Mouse (Mus musculus): ENCODE measurements around the gene Syvn1.
A peak's percentile ranks its signal among the peaks of the same experiment; 100 is the strongest.
"Not testable (repeated sequence)": the region's sequence is repeated elsewhere in the genome, so short reads cannot be mapped to it uniquely, and the experiment has no call there.

Syvn1 gene

DNA sequence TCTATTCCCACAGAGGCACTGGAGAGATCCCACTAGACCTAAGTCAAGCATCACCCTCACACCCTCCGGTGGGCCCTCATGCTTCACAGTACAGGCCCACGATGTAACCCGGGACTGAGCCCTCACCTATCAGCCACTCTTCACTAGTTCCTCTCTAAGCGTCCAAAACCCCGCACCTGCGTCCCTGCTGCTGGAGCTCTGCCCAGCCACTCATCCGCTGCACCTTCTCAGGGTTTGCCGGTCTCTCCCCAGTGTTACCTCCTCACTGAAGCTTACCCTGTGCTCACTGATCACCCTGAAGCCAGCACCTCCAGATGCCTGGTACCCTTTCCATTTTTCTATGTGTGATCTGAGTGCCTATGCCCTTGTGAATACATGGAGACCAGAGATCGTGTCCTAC, 4.1 kb upstream of the Syvn1 start:
- DNase-seq (ENCODE audit: low spot score): no peak

DNA sequence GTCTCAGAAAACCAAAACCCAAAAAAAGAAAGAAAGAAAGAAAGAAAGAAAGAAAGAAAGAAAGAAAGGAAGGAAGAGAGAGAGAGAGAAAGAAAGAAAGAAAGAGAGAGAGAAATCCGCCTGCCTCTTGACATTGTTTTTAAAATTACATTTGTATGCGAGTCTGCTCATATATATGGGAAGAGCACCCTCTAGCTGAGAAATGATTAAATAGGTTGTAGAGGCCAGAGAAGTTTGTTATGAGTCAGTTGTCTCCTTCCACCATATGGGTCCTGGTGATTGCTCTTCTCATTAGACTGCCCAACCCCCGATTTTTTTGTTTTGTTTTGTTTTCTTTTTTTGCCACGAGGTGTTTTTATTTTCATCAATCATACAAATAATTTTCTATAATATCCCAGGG, 2.3 kb upstream of the Syvn1 start:
- DNase-seq (ENCODE audit: low spot score): not testable (repeated sequence)

DNA sequence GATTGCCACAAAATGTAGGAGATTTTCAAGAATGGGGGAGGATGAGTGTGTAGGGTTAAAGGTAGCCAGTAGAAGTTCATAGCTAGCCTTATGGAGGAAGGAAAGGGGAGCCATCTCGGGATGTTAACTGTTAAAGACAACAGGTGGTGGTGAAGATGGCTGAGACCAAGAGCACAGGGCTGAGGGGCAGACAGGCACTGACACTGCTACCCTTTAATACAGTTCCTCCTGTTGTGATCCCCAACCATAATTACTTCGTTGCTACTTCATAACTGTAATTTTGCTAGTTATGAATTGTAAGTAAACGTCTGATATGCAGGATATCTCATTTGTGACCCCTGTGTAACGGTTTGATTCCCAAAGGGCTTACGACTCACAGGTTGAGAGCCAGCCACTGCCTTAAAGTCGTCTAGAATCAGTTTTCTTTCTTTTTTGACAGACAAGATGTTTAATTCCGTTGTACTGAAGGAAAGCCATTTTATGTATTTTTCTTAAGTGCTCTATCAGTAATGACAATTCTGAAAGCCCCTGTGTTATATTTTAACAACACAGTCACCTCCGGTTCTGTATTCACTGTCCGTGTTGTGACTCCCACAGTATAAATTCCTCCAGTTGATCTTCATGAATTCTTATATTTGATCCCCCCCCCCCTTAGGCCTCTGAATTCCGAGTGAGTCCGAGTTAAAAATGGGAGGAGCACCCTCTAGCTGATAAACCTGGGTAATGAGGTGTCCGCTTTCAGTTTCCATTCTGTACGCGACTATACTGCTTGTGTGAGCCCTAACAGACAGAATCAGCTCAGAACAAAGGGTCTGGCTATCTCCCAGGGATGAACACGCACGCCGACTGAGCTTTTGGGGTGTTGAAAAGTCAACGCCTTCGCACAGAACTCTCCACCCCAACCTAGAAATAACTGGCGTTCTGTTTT, 746 bp upstream of the Syvn1 start:
- DNase-seq (ENCODE audit: low spot score): no peak

DNA sequence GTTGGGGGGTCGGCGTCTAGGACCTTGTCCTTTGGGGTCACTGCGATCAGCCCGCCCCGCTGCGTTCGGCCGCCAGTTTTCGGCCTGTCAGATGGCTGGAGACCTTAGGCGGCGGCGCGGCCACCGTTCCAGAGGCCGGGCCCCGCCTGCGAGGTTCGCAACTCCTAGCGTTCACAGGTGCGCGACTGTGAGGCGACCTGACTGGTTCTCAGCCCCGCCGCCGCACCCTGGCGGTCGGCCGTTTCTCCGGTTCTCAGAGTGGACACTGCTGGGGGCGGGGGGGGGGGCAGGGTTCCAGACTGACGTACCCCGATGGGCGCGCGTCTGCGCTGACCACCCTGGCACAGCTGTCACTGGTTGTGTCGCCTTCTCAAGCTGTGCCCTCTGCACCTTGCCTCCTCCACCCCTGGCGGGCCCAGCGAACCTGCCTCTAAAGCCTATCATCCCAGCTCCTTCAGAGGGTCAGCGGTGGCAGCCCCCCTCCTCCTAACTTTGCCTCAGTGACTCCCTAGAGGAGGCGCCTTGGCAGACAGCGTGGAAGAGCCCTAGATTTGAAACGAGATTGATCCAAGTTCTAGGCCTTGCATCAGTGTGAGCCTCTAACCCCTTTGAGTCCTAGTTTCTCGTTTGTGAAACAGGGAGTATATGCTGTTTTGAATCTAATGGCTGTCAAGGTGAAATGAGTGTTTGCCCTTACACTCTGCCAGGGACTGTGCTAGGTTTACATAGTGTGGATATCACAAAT, 950 bp downstream of the Syvn1 start:
- no peak for DNase-seq (ENCODE audit: low spot score)

DNA sequence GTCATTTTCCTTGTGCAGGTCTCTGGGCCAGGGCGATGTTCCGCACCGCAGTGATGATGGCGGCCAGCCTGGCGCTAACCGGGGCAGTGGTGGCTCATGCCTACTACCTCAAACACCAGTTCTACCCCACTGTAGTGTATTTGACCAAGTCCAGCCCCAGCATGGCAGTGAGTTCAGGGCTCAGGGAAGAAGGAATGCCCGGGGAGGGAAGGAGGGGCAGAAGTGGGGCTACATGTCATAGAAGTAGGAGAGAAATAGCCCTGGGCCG, 1.5 kb downstream of the Syvn1 start:
- DNase-seq (ENCODE audit: low spot score): no peak

DNA sequence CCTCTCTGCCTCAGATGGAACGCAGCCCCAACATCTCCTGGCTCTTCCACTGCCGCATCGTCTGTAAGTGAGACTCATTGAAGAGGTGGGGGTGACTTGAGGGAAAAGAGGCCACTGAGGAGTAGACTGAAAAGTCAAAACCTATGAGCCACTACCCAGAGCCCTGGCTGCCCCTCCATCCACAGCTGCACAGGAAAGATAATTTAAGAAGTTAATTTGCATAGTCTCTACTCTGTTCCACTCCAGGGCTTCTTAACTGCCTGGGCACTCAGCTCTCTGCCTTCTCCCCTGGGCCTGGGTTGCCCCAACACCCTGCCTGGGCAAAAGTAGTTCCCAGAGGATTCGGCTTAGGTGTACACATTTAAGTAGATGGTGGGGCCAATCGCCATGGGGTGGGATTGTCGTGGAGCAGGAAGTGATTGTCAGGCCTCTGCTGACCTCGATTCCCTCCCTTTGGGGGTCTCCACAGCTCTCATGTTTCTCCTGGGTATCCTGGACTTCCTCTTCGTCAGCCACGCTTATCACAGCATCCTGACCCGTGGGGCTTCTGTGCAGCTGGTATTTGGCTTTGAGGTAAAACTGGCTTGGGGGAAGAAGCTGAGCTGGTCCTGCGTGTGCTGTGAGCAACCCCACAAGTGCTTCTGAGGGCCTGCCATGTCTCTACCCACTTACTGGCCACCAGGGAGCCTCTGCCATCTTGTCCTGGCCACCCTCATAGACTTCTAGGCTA, 2.5 kb downstream of the Syvn1 start:
- DNase-seq (ENCODE audit: low spot score): no peak

DNA sequence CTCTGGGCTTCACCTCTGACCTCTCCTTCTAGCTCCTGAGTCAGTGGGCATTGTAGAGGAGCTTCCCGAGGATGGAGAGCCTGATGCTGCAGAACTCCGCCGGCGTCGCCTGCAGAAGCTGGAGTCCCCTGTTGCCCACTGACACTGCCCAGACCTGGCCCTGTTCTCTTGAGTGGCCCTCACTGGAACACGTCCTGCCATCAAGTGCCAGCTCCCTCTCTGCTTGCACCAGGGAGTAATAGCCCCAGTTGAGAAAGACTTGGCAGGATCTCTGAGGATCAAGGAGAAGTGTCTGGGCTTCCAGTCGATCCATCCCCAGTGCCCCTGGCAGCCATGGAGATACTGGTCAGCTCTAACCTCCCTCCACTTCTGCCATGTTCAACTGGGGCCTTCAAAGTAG, 6.1 kb downstream of the Syvn1 start:
- no peak for DNase-seq (ENCODE audit: low spot score)

DNA sequence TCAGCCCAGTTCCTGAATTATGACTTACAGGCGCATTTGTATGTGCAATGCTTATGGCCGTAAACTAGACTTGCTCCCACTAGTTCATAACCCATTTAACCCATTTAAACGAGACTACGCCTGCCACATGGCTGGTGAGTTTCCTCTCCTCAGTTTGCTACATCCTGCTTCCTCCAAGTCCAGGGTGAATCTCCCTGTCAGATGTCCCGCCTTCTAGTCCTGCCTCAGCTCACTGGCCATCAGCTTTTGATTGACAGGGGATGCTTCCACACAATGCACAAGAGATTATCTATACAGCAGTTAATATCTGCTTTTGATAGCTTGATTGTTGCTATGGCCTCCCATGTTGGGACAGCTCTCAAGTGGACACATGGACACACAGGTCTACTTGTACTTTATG, 7.9 kb downstream of the Syvn1 start:
- no peak for DNase-seq (ENCODE audit: low spot score)

DNA sequence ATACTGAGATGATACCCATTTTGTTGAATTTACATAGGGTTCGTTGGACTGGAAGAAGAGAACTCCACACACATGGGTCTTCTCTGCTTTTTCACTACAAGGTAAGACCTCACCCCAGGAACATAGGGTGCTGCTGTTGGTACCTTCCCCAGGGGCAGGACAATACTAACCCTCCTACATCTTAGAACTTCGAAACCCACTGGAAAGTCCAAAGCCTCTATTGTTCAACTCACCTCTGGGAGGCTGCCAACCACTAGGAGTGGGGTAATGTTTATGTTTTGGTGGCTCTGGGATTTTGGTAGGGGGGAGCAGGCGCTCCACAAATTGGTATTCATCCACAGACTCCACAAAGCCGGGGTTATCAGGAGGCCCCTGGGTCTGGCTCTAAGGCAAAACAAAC, 10.3 kb downstream of the Syvn1 start:
- no peak for DNase-seq (ENCODE audit: low spot score)

DNA sequence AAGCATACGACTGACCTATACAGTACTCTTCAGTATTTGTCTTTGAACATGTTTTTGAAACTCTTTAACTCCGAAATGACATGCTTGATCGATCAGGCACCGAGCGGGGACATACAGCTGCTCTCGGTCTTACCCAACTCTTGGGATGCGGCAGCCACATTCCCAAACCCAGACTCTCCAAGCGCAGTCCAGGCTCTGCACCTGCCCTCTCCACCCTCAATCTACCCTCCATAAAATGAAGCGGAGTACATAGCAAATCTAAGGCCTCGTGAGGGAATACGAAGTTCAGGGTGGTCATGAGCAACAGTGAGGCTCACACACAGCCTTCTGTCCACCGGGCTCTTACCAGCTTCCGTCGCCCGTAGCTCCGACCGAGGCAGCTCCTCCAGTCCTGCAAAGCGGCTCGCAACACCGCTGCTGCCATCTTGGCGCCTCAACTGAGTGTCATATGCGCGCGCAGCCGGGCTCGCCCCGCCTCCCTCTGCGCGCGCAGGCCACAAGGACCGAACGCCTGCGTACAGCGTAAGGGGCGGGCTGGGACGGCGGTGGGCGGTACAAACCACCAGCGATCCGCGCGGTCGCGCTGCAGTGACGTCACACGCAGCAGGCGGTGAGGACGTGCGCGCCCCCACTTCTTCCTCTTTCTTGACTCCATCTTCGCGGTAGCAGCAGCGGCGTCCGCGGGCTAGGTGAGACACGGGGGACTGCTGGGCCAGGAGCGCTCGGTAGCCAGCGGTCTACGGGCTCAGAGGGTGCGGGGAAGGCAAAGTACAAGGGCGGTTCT, 11.1 kb downstream of the Syvn1 start, which contains the start of the genes Mrpl49 and Fau:
Mrpl49 (minus strand) TSS at position 473 of the 784 bp plus-strand sequence.
Fau (plus strand) TSS at position 532 of the 784 bp plus-strand sequence.
- DNase-seq (ENCODE audit: low spot score): peak; percentile 93

DNA sequence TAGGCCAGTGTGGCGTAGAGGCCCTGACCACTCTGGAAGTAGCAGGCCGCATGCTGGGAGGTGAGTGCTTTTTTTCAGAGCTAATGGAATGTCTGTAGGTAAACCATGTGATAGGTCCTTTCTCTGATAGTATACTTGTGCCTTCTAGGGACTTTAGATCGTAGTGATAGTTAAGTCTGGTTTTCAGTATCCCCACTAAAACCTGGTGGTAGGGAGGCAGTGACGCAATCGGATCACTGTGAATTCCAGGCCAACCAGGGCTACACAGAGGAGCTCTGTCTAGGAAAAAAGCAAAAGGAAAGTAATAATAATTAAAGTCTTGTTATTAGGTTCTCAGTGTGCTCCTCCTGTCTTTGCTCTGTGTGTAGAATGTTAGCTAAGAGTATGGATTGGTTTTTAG, 12.1 kb downstream of the Syvn1 start:
- DNase-seq (ENCODE audit: low spot score): no peak

DNA sequence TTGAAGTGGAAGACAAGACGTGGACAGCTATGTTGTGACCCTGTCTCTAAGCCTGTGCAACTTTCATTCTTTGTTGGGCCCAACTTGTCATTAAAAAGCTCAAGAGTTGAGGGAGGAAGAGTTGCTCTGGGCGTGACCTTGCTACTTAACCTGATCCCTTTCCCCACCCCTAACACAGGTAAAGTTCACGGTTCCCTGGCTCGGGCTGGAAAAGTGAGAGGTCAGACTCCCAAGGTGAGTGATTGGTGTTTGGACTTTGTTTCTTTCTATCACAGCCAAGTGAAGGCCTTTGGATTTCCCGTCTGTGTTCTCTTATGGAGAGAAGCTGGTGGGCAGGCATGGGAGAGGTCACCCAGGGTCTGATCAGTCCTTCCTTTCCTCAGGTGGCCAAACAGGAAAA, 12.6 kb downstream of the Syvn1 start:
- DNase-seq (ENCODE audit: low spot score): no peak

DNA sequence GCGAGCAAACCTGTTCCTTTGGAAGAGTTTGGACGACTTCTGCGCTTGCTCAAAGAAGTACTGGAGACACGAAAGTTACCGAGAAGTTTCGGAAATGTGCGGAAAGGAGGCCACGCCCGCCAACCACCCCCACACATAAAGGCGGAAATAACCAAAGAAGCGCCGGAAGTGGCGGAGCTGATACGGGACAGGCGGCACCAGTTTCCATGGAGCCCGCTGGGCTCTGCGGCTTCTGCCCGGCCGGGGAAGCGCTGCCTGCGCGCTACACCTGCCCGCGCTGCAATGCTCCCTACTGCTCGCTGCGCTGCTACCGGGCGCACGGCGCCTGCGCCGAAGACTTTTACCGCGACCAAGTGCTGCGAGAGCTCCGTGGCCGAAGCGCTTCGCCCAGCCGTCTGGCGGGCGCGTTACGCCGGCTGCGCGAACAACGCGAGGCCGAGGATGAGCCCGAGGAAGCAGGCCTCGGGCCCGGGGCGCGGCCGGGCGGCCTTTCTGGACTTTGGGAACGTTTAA, 14.7 kb downstream of the Syvn1 start, which contains the start of gene Znhit2:
Znhit2 (plus strand) TSS at position 172 of the 513 bp plus-strand sequence.
- peak; percentile 62 for DNase-seq (ENCODE audit: low spot score)

DNA sequence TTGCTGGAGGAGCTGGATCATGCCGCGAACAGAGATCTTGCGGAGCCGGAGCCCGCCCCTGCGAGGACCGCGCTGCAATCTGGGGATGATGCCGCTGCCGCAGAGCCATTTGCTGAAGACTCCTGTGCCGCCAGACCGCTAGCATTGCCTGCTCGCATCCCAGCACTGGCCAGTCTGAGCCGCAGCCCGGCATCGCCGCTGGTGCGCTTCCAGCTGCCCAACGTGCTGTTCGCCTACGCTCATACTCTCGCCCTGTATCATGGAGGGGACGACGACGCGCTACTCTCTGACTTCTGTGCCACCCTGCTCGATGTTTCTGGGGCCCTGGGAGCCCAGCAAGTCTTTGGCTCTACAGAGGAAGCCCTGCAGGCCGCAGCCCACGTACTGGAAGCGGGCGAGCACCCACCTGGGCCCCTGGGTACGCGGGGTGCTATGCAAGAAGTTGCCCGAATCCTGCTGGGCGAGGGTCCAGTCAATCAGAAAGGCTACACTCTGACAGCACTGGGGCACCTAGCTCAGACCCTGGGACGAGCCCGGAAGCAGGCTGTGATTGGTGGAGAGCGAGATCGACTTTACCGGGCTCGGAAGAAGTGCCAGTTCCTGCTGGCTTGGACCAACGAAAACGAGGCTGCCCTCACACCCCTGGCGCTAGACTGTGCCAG, 15.4 kb downstream of the Syvn1 start:
- no peak for DNase-seq (ENCODE audit: low spot score)

DNA sequence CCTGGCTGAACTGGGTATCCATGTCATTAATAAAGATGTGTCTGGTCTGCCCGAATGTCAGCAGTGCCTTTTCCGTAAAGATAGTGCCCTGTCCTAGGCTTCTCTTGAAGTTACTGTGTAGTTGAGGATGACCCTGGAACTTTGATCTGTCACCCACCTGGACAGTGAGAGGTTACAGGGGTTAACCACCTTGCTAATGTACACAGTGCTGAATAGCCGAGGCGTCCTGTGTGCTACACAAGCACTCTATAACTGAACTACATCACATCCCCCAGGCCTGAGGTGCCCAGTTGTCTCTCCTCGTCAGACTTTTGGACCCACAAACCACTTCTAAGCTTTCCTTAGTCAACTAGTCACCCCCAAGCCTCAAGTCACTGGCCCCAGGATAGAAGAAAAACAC, 16.0 kb downstream of the Syvn1 start:
- DNase-seq (ENCODE audit: low spot score): no peak

DNA sequence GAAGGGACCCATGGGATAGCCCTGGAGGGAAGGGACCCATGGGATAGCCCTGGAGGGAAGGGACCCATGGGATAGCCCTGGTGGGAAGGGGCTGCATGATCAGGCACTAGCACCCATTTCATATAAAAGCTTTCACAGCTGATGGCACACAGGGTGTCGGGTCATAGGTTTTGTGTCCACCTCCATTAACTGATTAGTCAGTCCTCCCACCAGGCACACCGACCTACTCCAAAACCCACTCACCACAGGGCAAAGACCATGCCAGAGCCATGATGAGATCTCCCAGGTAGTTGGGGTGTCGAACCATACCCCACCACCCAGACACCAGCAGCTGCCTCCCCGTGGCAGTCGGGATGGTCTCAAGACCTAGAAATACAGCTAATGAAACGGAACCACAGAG, 16.7 kb downstream of the Syvn1 start:
- no peak for DNase-seq (ENCODE audit: low spot score)

DNA sequence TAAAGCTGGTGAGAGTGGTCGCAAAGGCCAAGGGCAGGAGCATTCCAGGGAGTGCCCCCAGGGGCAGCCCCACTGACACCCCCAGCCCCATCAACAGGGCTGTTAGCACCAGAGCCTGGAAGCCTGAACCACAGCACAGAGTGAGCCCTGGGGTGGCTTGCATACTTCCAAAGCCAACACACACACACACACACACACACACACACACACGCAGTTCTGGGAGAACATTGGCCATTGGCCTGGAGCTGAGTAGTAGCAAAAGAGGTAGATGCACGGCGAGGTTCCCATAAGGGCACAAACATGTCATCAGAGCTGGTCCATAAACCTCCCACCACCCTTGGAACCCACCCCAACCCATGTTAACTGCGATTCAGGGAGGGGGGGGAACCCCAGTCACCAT, 20.2 kb downstream of the Syvn1 start:
- DNase-seq (ENCODE audit: low spot score): no peak

DNA sequence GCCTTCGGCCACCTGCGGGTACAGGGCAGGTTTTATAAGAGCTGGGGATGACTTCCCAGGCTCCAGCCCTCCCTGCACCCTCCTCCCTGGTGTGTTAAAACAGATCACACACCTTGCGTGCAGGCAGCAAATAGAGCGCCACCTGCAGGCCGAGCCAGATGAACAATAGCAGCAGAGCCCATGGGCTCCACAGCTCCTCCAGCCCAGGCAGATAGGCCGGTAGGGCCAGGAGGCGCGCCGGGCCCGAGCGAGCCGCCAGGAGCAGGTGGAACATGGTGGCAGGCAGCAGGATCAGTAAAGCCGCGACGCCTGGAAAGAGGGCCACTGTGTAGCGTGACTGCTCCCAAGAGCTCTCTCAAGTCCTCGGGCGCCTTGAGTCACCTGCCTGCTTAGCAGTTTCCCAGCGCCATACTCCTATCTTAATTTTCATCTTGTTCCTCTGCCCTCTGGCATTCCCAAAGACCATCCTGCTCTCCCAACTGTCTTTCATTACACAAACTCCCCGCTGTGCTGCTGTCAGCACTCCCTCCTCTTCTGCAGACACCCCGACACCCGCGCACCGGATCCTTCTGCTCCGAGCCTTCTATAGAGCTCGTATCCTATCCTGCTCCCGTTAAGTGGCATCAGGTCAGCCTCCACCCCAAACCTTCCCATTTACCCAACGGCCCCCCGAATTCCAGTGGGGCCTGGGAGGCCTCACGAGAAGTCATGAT, 20.8 kb downstream of the Syvn1 start:
- DNase-seq (ENCODE audit: low spot score): no peak

DNA sequence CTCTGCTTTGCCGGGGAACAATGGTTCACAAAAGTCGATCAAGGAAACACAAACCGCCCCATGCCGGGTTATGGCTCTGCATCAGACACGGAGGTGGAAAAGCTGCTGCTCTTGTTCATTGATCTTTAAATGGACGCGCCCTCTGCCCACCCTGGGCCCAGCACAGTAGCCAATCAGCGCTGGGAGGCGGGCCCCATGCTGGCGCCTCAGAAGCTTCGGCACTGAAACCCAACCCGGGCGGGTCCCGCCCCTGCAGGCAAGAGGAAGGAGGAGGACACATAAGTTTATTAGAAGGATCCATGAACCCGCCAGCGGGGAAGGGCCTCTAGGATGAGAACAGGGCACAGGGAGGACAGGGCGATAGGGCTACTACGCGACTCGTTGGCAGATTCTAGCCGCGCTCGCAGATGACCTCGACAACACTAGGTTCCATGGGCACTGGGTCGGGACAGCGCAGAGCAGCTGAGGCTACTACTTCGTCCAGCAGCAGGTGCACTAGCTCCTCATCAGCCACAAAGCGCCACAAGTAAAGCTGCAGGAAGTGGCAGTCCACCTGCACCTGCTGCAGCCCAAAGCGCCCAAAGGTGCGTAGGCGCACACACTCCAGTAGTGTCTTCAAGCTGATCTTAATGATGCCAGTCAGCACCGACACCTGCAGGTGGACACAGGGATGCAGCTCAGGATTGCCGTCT, 21.5 kb downstream of the Syvn1 start, which contains the start of gene Tm7sf2:
Tm7sf2 (minus strand) TSS at position 650 of the 692 bp plus-strand sequence.
- peak; percentile 64 for DNase-seq (ENCODE audit: low spot score)

DNA sequence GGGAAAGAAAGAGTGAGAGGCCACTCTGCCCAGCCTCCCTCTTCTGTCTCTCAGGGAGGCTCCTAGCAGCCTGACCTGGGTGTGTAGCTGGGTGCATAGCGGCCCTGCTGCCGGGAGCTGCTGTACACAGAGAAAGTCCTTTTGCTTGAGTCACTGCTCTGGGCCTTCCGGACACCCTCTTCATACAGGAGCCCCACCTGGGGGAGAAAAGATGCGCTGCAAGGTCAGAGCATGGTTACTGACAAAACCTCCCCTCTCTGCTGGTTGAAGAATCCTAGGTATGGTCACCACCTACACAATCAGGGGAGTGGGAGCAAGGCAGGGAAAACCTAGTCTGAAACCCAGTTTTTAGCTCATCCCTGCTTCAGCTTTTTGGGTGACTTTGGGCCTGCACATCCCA, 22.6 kb downstream of the Syvn1 start:
- DNase-seq (ENCODE audit: low spot score): no peak
